Mouse (Mus musculus) lung, postnatal 0 days (tissue): Measurements from ENCODE around the gene Gna13.
A peak's percentile ranks its signal among the peaks of the same experiment; 100 is the strongest.

Source experiments
- CTCF ChIP-seq: IDR thresholded peaks from 2 replicates; pipeline ENCODE4 v1.5.1; 2016; ENCODE audit warnings: antibody characterized with exemption, mild to moderate bottlenecking
- EP300 ChIP-seq: IDR thresholded peaks from 2 replicates; pipeline ENCODE4 v1.6.1; 2016; ENCODE audit warnings: antibody characterized with exemption, mild to moderate bottlenecking, control low read depth

DNA sequence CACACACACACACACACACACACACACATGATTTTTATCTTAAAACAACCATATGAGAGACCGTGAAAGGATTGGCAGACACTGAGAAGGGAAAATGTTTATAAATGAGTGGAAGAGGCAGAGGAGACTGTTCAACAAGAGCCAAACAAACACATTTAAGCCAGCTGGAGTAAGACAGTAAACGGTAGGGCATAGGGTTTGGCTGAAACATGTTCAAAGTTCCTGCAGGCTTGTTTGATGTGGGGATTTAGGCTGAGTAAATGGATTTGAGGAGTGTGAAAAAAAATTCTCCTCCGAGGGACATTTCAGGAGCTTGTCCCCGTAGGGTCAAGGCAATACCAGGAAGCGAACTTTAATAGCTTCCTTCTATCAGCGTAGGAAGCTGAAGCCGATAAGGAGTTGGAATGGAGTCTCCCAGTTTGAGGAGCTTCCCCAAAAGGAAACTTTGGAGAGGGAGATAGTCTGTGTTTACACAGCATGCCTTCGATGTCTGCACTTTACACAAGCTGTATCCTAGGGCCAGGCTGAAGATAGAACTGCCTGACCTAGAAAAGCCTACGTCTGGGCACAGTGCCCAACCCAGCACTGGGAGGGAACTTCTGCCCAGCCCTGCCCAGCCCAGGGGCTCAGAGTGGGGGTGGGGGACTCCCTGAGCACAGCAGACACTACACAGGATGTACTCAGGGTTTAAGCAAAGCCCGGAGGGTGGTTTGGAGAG lies 15.2 kb upstream of the Gna13 start:
- TF ChIP-seq EP300 (peak; percentile 95), CTCF (no peak)
